7 mouse cellular contexts compared by ENCODE assay signal in the genomic region with DNA sequence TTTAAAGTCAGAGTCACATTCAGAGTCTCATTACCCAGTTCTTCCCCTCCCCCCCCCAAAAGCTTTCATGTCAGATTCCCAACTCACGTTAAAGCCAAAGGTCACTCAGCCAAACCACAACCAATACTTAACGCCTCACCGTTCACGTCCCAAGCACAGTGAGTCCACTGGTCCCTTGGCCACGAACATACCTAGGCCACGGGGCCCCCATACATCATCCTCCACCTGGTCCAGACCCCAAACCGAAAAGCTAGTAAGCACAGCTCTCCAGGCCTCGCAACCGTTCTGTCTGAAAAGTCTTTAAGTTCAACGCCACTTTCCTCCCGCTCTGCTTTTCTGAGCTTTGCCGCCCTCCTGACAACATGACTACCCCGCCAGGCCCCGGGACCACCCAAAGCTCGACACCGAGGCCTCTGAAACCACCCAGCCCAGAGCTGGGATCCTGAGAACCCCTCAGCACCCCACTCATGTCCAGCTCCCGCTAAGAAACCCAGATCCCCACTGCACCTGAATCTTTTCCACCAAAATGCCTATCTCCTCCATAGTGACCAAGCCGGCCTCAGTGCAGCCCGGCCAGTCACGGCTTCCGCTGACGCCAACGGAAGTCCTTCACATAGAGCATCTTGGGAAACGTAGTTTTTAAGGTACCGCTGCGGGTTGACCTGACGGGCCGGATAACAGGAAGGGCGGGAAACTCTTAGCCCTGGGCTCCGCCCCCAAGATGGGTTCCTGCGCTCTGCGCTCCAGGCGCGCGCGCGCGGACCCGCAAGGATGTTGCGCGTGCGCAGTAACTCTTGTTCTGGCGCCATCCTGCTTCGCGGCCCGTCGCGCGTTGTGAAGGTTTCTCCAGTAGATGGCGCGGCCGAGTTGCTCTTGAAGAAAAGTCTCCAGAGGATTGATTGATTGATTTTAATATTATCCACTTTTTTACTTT. TPM values are rescaled to one million over a fixed set of nuclear protein-coding genes. Genes with fewer than 3 reads are reported as not detected.
DNase-seq lines count a peak whose midpoint lies in the region; ATAC-seq lines count a peak whose summit lies in the region.

Gene Psmc4 (minus strand): TSS at position 626 of the 934 bp plus-strand sequence.

- peaks cover 40% of the 10 kb centered on the region for H3K36me3 ChIP-seq in embryonic facial prominence, embryonic 12.5 days
- H3K36me3 ChIP-seq in limb, embryonic 11.5 days (ENCODE audit: control insufficient read depth, insufficient read depth, low read length): peaks cover 21% of the 10 kb centered on the region
- H3K36me3 ChIP-seq in midbrain, embryonic 14.5 days (ENCODE audit: control insufficient read depth, insufficient read depth, low read length): peaks cover 41% of the 10 kb centered on the region

- peak; percentile 98 for DNase-seq in adrenal gland, postnatal 25 days
- DNase-seq in heart, adult 11 months: peak; percentile 100
- peak; percentile 97 for DNase-seq in kidney, adult 18-20 months
- peak; percentile 98 for DNase-seq in limb, embryonic 11.5 days (ENCODE audit: low spot score)
- DNase-seq in midbrain, embryonic 14.5 days: peak; percentile 100
- peak; percentile 96 to 97 for DNase-seq in spleen, adult 18-20 months

- H3K9me3 ChIP-seq in embryonic facial prominence, embryonic 12.5 days: no peaks in the 10 kb centered on the region
- no peaks in the 10 kb centered on the region for H3K9me3 ChIP-seq in limb, embryonic 11.5 days (ENCODE audit: control insufficient read depth, low read length)
- H3K9me3 ChIP-seq in midbrain, embryonic 14.5 days (ENCODE audit: control insufficient read depth, low read length): no peaks in the 10 kb centered on the region

- peak; percentile 92 for ATAC-seq in embryonic facial prominence, embryonic 12.5 days (ENCODE audit: insufficient number of reproducible peaks, insufficient read depth, low FRiP score, low TSS enrichment)
- ATAC-seq in limb, embryonic 11.5 days (ENCODE audit: insufficient number of reproducible peaks, low FRiP score, low TSS enrichment, low read depth): peak; percentile 93
- peak; percentile 96 for ATAC-seq in midbrain, embryonic 14.5 days (ENCODE audit: low FRiP score, low TSS enrichment)

- peaks cover 6% of the 10 kb centered on the region for H3K4me1 ChIP-seq in embryonic facial prominence, embryonic 12.5 days
- H3K4me1 ChIP-seq in limb, embryonic 11.5 days (ENCODE audit: control insufficient read depth, insufficient read depth, low read length): 0 out of 2 replicates have a peak, but pooled peaks cover 3% of the 10 kb centered on the region
- H3K4me1 ChIP-seq in midbrain, embryonic 14.5 days (ENCODE audit: control insufficient read depth, insufficient read depth, low read length): peaks cover 5% of the 10 kb centered on the region

- H3K9ac ChIP-seq in embryonic facial prominence, embryonic 12.5 days: peak within 1 kb of the TSS; percentile 86
- H3K9ac ChIP-seq in limb, embryonic 11.5 days (ENCODE audit: low read length): peak within 1 kb of the TSS; percentile 73
- peak within 1 kb of the TSS; percentile 75 for H3K9ac ChIP-seq in midbrain, embryonic 14.5 days (replicated peaks; ENCODE audit: low read length)

- peak within 1 kb of the TSS; percentile 83 for H3K4me2 ChIP-seq in embryonic facial prominence, embryonic 12.5 days (replicated peaks)
- peak within 1 kb of the TSS; percentile 67 for H3K4me2 ChIP-seq in limb, embryonic 11.5 days (ENCODE audit: low read depth, severe bottlenecking)
- H3K4me2 ChIP-seq in midbrain, embryonic 14.5 days (ENCODE audit: low read length): peak within 1 kb of the TSS; percentile 82

- no peak within 1 kb of the TSS for H3K27ac ChIP-seq in embryonic facial prominence, embryonic 12.5 days
- no peak within 1 kb of the TSS for H3K27ac ChIP-seq in limb, embryonic 11.5 days (replicated peaks; ENCODE audit: low read depth, low read length)
- peak within 1 kb of the TSS; percentile 37; the same call in 1 of the 2 replicates for H3K27ac ChIP-seq in midbrain, embryonic 14.5 days (replicated peaks; ENCODE audit: low read depth, low read length)

- WGBS in embryonic facial prominence, embryonic 12.5 days: under 1% methylated on average over 52 of the region's 52 CpGs
- under 1% methylated on average over 52 of the region's 52 CpGs for WGBS in limb, embryonic 11.5 days
- under 1% methylated on average over 52 of the region's 52 CpGs for WGBS in midbrain, embryonic 14.5 days

- H3K4me3 ChIP-seq in embryonic facial prominence, embryonic 12.5 days: peak within 1 kb of the TSS; percentile 70
- peak within 1 kb of the TSS; percentile 84 for H3K4me3 ChIP-seq in limb, embryonic 11.5 days (ENCODE audit: low read depth, low read length)
- peak within 1 kb of the TSS; percentile 90 for H3K4me3 ChIP-seq in midbrain, embryonic 14.5 days (replicated peaks; ENCODE audit: low read depth, low read length)

- no peaks in the 10 kb centered on the region for H3K27me3 ChIP-seq in embryonic facial prominence, embryonic 12.5 days
- no peaks in the 10 kb centered on the region for H3K27me3 ChIP-seq in limb, embryonic 11.5 days (ENCODE audit: control insufficient read depth, insufficient read depth, low read length)
- no peaks in the 10 kb centered on the region for H3K27me3 ChIP-seq in midbrain, embryonic 14.5 days (ENCODE audit: control insufficient read depth, insufficient read depth, low read length)

RNA-seq across cellular contexts. Expression of gene Psmc4, which starts in this region (rescaled TPM):
- total RNA-seq in adrenal gland, postnatal 25 days (2021): 154 and 164 TPM in 2 replicates
- 347 and 354 TPM in 2 replicates for polyA plus RNA-seq in embryonic facial prominence, embryonic 12.5 days (2016; fragmentation: Nextera tagmentation; extraction: Ambion mirVana)
- polyA plus RNA-seq in limb, embryonic 11.5 days (2014; fragmentation: Nextera tagmentation; extraction: Ambion mirVana): 411 and 438 TPM in 2 replicates
- 275 and 305 TPM in 2 replicates for polyA plus RNA-seq in midbrain, embryonic 14.5 days (2014; fragmentation: Nextera tagmentation; extraction: Ambion mirVana)
